Mouse (Mus musculus) cerebellum, postnatal 36 days (tissue): ENCODE measurements around the gene Bcl9l.
"Not testable (repeated sequence)": the region's sequence is repeated elsewhere in the genome, so short reads cannot be mapped to it uniquely, and the experiment has no call there.

ENCODE experiments used
- DNase-seq, 2 experiments: peaks; one replicate each; pipeline ENCODE4 v3.0.0; 2021 to 2022; ENCODE audit warnings: mixed read lengths in 2 of 2

The Bcl9l gene

GRCm38 (mm10) chr9:44482552-44482951 is at the start of gene Bcl9l:
Bcl9l (plus strand) TSS chr9:44482825.
- peak; percentile 94 for DNase-seq

- no peak for DNase-seq
Measured at GRCm38 (mm10) chr9:44435747-44436146, 46.9 kb upstream of the Bcl9l start.

GRCm38 (mm10) chr9:44440961-44441360 is 41.7 kb upstream of the Bcl9l start, which contains the start of gene Foxr1:
Foxr1 (minus strand) TSS chr9:44441136.
- DNase-seq, result no peak

- DNase-seq, result not testable (repeated sequence)
Measured at GRCm38 (mm10) chr9:44444402-44445025, 38.1 kb upstream of the Bcl9l start.

GRCm38 (mm10) chr9:44450387-44450786 is 32.2 kb upstream of the Bcl9l start:
- peak in 1 of 2 experiments; percentile 21 for DNase-seq

GRCm38 (mm10) chr9:44454132-44454890 is 28.3 kb upstream of the Bcl9l start:
- DNase-seq, result peak; percentile 88 to 90

- DNase-seq, result no peak
Measured at GRCm38 (mm10) chr9:44454891-44455220, 27.8 kb upstream of the Bcl9l start, which contains the start of gene Upk2. Upk2 (minus strand) TSS chr9:44454976.

- DNase-seq, result peak; percentile 32 to 49
Measured at GRCm38 (mm10) chr9:44457035-44457742, 25.4 kb upstream of the Bcl9l start.

GRCm38 (mm10) chr9:44461950-44462349 is 20.7 kb upstream of the Bcl9l start:
- no peak for DNase-seq

GRCm38 (mm10) chr9:44468224-44468623 is 14.4 kb upstream of the Bcl9l start:
- no peak for DNase-seq

- no peak for DNase-seq
Measured at GRCm38 (mm10) chr9:44468800-44469199, 13.8 kb upstream of the Bcl9l start.

GRCm38 (mm10) chr9:44473184-44473583 is 9.4 kb upstream of the Bcl9l start:
- DNase-seq, result no peak

- DNase-seq, result peak in 1 of 2 experiments; percentile 29
Measured at GRCm38 (mm10) chr9:44474327-44474726, 8.3 kb upstream of the Bcl9l start.

- DNase-seq, result peak in 1 of 2 experiments; percentile 15
Measured at GRCm38 (mm10) chr9:44475936-44476335, 6.7 kb upstream of the Bcl9l start.

GRCm38 (mm10) chr9:44477339-44478228 is 5.0 kb upstream of the Bcl9l start:
- DNase-seq, result peak; percentile 66 to 76

- peak; percentile 69 to 78 for DNase-seq
Measured at GRCm38 (mm10) chr9:44478229-44478921, 4.2 kb upstream of the Bcl9l start.

GRCm38 (mm10) chr9:44478959-44479605 is 3.5 kb upstream of the Bcl9l start:
- peak; percentile 81 to 82 for DNase-seq

- peak; percentile 88 to 93 for DNase-seq
Measured at GRCm38 (mm10) chr9:44479628-44480428, 2.8 kb upstream of the Bcl9l start.

- DNase-seq, result no peak
Measured at GRCm38 (mm10) chr9:44482112-44482511, 513 bp upstream of the Bcl9l start.

- peak in 1 of 2 experiments; percentile 41 for DNase-seq
Measured at GRCm38 (mm10) chr9:44483041-44483509, 450 bp downstream of the Bcl9l start.
